Mouse (Mus musculus) kidney, adult 18-20 months (tissue): ENCODE data around the gene Upf3a.
"Not testable (repeated sequence)": the region's sequence is repeated elsewhere in the genome, so short reads cannot be mapped to it uniquely, and the experiment has no call there.

ENCODE experiments used
- DNase-seq: peaks from one replicate; pipeline ENCODE4 v3.0.0; 2021

Gene Upf3a

DNA sequence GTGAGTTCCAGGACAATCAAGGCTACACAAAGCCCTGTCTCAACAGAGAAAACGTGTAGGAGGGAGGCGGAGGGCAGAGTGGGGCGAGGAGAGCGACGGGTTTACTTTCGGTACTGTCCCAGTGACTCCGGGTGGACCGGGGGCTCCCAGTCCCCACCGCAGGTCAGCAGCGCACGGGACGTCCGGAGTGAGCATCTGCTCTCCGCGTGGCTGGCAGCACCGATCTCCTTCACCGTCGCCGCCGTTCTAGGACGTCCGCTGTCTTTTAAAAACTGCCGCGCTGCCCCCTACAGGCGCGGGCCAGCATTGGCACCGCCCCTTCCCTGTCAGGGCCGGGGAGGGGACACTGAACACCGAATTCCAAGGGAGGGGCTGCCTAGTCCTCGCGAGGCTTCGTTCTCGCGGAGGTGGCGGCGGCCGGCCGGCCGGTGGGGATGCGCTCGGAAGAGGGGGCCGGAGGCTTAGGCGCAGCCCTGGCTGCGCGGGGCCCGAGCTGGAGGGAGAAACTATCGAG is at the start of gene Upf3a:
TSS of gene Upf3a (plus strand) at position 366 of the 514 bp plus-strand sequence.
- DNase-seq: peak; percentile 90

DNA sequence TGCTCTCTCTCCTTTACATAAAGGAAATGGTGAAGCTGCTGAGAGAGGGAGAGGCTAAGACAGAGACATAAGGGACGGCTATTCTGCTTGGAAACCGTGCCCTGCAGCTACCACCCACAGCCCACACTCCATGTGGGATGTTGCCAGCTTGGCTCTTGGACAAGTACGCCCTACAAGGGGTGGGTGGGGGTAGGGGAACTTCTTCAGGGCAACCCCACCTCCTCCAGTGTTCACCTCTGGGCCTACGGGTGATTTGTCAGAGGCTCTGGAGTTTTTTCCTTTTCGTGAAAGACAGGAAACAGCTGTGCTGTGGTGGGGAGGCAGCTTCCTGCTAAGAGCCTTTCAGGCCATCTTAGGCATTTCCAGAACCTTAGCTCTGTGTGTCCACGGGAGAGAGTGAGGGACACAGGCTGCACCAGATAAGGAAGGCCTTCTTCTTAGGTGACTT is 45.1 kb upstream of the Upf3a start:
- DNase-seq: peak; percentile 34

DNA sequence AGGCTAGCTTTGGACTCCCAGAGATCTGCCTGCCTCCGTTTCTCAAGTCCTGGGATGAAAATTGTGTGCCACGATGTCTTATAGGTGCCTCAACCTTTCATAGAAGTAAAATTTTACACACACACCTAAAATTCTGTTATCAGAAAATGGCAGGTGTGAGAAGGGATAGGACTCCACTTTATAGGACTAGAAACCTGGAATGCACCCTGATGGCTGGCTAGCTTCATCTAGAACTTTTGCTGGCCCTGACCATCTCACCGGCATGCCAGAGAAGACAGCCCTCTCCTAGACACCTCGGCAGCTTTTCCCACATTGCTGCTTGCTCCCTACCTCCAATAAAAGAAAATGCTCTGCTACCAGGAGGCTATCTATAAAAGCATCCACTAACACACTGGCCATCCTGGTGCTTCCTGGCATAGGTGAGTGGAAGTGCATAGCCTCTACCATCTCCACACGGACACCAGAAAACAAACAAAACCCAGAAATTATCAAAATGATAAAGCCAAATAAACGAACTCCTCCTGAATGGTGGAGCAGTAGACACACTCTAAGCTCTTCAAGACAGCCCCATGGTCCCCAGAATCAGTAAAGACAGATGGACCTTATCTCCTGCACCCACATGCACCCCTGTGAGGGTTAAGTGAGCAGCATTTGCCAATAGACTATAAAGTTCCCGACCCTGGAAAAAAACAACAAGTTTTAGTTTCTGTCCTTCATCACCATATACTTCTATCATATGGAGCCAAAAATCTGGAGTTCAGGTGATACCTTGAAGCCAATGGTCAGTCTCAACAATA is 44.4 kb upstream of the Upf3a start:
- no peak for DNase-seq

DNA sequence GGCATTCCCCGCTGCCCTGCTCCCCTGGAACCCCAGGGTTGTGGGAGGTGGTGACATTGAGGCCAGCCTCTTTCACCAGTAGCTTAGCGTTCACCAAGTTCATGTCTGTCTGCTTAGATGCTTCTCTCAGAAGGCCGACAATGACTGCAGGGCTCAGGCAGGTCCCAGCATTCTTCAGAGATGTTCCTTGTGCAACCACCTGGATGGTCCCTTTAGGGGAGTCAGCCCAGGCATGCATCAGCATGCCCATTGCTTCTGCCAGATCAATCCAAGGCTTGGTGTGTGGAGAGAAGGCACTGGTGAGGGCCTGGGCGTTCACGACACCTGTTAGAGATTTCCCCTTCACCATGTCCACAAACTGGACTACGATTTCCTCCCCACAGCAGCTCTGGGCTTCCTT is 39.2 kb upstream of the Upf3a start:
- not testable (repeated sequence) for DNase-seq

DNA sequence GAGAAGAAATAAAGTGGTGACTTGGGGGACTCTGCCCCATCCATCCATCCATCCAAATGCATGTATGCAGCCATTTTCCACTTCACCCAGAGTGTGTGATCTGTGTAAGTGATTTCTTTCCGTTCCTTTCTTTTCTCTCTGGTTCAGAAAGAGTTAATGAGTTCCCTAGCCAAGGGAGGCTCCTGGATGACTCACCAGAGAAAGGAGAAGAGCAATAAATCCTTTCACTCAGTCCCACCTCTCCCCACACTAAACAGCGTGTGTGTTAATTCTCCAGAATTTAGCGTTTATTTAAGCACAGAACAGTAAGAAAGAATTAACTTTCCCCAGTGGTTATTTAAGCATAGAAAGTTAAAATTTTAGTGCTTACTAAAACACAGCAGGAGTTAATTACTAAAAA is 37.8 kb upstream of the Upf3a start:
- no peak for DNase-seq

DNA sequence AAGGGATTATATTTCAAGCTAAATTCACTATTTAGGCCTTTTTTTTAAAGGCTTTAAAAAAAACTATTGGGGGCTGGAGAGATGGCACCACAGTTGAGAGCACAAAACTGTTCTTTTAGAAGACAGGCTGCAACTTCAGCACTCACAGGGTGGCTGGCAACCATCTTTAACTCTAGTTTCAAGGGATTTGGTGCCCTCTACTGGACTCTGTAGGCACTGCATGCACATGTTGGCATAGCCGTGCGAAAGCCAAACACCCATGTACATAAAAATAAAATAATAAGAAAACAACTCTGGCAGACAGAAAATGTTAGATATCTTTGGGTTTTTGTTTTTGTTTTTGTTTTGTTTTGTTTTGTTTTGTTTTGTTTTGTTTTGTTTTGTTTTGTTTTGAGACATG is 31.7 kb upstream of the Upf3a start:
- peak; percentile 83 for DNase-seq

DNA sequence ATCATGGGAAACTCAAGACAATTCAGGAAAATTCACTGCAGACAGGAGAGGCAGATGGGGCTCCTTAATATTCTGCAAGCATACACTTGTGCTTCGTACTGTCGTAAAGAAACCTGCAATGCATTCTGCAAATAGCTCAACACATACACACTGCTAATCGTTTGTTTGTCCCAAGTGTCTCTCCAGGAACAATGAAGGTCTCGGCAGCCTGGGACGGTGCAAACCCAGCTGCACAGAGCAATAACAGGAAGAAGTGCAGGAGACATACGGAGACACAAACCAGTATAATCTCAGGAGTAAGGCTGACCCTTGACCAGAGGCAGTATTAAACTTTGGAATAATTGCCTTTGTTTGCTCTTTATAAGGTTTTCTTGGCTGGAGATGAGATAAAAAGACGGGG is 28.9 kb upstream of the Upf3a start:
- no peak for DNase-seq

DNA sequence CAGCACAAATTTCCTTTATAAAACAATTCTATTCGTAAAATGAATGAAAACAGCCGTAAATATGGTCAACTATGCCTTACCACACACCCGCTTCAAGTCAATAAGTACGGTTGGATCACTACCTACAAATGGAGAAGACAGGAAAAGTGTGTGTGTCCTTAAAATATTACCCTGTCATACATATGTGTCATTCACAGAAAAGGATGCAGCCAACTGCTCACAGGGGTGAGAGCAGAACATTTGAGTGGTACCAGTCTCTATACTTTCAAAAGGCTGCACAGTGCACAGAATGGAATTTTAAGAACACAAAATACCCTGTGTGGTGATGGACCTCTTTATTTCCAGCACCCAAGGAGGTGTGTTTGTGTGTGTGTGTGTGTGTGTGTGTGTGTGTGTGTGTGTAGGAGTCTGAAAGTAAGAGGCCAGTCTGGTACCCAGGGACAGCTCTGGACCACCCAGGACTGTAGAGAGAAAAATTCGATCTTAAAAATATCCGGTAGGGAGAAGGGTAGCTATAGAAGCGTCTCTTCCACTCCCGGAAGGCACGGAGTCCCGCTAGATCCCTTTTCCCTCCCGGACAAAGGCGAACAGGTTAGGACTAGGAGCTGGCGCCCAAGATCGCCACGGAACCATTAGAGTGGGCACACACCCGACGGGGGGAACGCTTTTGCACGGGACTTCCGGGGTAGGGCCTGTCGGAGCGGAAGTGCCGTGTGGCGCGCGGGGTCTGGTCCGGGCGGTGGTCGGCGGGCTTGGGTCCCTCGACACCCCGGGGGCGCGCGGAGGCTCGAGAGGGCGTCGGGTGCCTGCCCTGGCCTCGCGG is 28.2 kb upstream of the Upf3a start, which contains the start of gene Cdc16:
TSS of gene Cdc16 (plus strand) at position 695 of the 823 bp plus-strand sequence.
- DNase-seq: peak; percentile 93

DNA sequence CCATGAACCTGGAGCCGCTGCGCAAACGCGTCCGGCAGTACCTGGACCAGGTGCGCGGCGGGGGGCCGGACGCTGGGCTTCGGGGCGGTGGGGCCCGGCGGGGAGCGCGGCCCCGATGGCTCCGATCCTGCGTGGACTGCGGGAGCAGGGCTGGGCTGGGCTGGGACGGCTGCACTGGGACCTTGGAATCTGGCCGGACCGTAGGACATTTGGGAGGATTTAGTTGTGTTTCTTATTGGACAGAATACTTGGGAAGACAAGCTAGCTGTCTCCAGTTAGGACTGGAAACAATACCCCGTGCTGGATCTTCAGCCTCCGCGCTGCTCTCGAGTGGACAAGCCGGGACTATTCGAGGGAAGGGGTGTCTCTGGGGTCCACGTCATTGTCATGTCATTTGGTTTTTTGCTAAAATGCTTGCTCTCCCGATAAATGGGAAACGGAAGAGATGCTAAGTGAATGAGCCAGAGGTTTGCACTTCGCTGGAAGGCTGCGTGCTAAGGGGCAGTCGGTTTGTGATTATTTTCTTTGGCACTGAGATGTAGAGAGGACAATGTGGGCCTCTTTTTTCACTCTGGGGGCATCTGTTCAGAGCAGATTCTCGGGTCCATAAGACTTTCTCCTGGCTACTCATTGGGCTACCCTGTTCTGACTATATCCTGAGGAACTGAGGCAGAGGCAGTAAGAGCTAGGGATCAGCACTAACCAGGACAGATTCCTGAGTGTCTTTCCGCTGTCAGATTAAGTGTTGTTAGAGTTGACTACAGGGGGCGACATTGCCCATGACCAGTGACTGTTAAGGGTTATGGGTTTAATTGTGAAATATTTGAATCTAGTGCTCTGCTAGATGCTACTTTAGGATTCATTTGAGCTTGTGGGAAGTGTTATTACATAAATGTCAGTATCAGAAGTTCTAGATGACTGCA is 27.3 kb upstream of the Upf3a start:
- peak; percentile 43 for DNase-seq

DNA sequence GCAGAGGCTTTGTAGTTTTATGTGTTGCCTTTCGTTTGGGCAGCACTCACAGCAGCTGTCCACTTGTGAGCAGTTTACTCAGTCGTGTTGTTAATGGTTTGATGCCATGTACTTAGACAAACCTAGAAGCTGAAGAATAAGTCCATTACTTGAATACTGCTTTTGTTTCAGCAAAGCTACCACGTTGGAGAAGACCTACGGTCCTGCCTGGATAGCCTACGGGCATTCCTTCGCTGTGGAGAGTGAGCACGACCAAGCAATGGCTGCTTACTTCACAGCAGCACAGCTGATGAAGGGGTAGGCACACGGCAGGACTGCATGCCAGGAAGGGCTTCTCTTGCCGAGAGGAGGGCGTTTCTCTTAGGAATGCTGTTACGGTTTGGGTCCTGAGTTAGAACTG is 16.2 kb upstream of the Upf3a start:
- DNase-seq: no peak

DNA sequence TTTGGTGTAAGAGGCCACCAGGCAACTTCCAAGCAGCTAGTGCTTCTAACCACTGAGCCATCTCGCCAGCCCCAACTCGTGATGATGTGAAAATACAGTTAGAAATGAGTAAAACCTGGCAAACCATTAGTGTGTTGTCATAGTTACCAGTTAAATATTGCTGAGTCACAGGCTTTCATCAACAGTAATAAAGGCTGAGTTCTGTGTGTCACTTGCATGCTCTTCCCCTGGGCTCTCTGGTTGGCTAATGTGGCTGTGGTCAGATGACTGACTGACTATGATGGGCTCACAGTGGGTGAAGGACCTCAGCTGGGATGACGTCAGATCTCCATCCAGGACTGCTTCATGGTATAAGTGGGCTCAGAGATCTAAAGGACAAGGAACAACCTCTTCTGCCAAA is 4.9 kb upstream of the Upf3a start:
- DNase-seq: no peak

DNA sequence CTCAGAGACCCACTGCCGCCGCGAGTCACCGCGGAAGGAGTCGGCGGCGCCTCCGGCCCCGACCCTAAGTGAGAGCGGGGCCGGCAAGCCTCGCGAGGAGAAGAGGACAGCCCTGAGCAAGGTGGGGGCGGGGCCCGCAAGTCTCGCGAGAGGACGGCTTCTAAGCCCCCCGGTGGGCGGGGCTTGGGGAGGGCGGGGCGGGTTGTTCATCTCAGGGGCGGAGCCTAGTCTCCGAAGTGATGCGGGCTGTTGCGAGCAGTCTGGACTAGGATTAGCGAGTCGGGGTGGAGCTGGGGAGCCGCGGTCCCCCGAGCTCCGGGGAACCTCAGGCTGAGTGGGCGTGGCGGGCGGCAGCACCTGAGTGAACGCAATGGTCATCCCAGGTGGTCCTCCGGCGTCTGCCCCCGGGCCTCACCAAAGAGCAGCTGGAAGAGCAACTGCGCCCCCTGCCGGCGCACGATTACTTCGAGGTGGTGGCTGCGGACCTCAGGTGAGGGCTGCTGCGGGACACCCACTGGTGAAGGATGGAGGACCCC is 417 bp downstream of the Upf3a start:
- DNase-seq: peak; percentile 97

DNA sequence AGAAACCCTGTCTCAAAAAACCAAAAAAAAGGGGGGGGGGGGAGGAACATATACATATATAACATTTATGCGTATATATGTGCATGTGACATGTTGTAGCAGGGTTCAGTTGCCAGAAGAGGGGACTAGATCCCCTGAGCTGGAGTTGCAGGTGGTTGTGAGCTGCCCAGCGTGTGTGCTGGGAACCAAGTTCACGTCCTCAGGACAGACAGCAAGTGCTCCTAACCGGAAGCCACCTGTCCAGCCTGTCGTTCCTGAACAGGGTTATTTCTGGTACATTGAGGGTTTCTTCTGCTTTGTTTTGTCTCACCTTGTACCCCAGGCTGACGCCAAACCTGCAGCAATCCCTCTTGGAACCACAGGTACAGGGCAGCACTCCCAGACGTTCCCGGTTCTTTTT is 4.2 kb downstream of the Upf3a start:
- DNase-seq: no peak

DNA sequence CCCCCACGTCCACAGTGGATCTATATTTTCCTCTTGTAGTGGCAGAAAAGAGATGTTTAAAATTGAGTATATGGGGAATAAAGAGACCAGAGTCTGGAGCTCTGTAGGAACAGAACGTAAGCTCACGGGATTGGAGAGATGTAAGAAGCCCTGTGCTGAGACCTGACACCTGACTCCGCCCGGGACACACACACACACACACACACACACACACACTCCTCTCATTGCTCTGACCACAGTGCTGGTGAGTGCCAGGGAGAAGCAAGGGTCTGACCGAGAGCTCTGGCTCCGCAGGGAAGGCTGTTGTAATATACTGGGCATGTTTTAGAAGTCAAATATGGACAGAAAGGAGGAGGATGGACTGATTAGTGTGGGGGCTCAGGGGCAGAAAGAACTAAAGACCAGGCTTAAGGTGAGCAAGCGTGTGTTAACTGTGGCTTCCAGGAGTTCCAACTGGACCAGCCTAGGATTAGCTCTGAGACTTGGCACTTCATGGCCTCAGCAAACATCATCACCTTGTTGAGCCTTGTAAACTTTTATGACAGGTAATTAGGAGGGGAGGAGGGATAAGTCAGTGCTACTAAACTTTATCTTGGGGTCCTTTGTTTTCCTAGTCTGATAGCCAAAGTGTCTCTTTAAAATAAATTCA is 7.8 kb downstream of the Upf3a start:
- DNase-seq: no peak

DNA sequence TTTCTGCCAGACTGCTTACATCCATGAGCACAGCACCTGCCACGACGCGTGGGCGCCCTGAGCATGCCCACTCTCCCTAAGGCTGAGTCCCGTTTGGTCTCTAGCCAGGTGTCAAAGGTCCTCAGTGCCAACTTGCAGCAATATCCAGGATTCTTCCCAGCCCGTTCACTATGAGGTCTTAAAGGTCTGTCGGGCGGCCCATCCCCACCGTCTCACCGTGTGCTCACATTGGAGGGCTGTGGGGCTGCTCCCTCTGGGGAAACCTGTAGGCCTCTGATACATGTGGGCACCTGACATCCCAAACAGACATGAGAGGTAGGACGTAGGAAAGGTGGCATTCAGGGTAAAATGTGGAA is 8.3 kb downstream of the Upf3a start:
- peak; percentile 13 for DNase-seq

DNA sequence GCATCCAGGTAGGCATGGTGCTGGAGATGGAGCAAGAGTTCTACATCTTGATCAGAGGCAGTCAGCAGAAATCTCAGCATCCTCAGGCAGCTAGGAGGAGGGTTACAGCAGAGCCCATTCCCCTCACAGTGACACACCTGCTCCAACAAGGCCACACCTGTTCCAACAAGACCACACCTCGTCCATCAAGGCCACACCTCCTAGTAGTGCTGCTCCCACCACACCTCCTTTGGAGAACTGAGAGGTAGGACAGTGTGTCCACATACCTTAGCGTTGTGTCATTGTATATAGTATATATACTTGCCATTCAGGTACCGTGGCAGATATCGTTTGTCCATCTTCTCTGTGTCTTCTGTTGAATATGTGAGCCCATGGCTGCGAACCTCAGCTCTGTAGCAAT is 12.3 kb downstream of the Upf3a start:
- DNase-seq: no peak

DNA sequence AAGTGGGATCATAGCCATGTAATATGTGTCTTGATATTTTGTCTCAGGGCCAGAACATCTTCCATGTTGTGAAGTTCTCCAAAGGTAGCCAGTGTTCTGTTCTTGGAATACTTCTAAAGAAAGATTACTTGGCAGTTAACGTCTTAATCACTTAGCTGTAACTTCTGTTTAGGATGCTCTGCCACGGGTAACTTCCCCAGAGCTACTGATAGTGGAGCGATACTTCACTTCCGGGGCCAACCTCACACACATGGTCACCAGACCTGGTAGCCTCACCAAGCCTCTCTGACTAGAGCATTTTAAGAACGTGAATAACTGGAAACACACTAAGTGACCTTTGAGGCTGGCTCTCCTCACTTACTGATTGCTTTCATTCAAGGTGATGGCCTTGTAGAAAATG is 14.2 kb downstream of the Upf3a start:
- no peak for DNase-seq

DNA sequence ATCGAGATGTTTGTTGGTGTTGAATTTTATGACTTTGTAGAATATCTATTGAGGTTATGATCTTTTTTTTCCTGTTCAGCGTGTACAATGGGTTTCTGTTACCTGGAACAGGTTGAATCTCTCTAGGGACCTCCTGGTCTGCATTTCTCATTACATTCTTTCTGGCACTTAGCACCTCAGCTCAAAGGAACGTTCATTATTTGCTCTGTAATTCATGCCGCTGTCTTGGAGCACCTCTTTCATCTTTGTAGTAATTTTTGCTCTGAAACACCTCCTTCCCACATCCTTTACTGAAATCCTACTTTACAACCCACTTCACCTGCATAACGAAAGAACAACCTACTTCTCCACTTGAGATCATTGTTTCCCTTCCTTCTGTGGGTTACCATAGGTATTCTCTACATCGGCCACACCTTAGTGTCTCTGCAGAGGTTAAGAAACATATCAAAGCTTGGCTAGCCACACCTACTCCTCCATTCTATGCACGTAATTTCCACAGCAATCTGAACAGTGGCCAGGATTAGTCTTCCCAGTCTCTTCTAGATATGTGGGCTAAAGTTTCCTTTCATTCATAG is 43.3 kb downstream of the Upf3a start:
- no peak for DNase-seq

DNA sequence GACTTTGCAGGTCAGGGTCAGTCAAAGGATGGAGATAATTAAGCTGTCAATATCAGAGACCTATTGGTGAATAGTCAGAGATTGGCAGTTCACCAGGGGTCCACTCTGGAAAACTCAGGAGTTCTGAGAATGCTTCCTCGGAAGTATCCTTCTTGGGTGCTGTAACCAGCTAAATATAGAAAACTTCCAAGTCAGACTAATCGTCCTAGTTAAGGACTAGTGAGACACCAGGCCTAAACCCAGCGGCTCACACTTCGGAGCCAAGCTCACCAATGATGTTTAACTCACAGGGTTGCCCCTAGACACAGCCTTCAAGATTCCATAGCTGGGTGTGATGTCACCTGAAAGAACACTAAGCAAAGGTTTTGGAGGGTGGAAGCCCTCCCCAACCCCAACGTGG is 52.9 kb downstream of the Upf3a start, which contains the start of gene AF366264:
TSS of gene AF366264 (minus strand) at position 101 of the 400 bp plus-strand sequence.
- DNase-seq: not testable (repeated sequence)

DNA sequence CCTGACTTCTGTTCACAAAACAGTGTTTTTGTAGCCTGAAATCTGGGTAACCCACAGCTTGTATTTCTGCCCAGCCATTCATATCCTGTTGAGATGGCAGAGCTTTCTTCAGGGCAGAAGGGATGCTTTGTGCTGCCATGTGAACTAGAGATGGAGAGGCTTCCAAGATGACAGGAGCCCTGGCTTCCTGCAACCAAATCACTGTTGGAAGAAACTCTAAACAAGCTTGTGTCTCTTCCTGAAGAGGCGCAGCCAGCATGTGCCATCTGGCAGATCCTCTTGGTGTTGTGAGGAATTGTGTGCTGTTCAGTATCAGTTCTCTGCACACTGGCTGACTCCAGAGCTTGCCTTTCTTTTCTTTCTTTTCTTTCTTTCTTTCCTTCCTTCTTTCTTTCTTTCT is 57.9 kb downstream of the Upf3a start:
- DNase-seq: not testable (repeated sequence)
